Mouse (Mus musculus) kidney, adult 2 months (tissue): ENCODE data around the gene Zfp273.

ENCODE experiments used
- CTCF ChIP-seq: fragments of 200-500 bp; conservative IDR thresholded peaks from 2 replicates; pipeline ENCODE4 v1.5.1; 2011; ENCODE audit warnings: low read depth, mild to moderate bottlenecking, control low read depth, low read length, moderate library complexity, mixed read lengths; ENCODE audit not compliant: insufficient read depth, insufficient read length
- POLR2A ChIP-seq: fragments of 200-500 bp; IDR thresholded peaks from one replicate; pipeline ENCODE4 v1.6.1; 2011; ENCODE audit warnings: low read depth, low read length, control low read depth

- no peak for TF ChIP-seq CTCF
- no peak for TF ChIP-seq POLR2A
These were observed 17.4 kb downstream of the Zfp273 start, which contains the start of gene Gm10037 for GRCm38 (mm10) chr13:67830911-67831336.
